Mouse (Mus musculus) lung, adult 18-20 months (tissue): ENCODE data around the gene Dip2a.

Experiments
- DNase-seq, 2 experiments: peaks; one replicate each; pipeline ENCODE4 v3.0.0; 2022; ENCODE audit warnings: mixed read lengths in 2 of 2

The Dip2a gene

DNA sequence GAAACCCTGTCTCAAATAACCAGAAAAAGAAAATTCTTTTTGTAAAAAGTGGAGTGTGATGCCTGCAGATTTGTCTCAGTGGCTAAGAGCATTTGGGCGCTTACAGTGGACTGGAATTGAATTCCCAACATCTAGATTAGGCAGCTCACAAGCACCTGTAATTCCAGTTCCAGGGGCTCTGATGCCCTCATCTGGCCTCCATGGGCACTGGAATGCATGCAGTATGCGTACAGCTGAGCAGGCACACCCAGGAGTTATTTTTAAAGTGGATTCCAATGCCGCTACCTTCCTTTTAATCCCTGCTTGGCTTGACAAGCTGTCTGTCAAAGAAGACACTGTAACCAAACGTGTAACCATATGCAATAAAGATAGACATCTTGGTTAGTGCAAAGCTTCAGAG lies 105.7 kb downstream of the Dip2a start:
- DNase-seq = peak; percentile 48 to 50

DNA sequence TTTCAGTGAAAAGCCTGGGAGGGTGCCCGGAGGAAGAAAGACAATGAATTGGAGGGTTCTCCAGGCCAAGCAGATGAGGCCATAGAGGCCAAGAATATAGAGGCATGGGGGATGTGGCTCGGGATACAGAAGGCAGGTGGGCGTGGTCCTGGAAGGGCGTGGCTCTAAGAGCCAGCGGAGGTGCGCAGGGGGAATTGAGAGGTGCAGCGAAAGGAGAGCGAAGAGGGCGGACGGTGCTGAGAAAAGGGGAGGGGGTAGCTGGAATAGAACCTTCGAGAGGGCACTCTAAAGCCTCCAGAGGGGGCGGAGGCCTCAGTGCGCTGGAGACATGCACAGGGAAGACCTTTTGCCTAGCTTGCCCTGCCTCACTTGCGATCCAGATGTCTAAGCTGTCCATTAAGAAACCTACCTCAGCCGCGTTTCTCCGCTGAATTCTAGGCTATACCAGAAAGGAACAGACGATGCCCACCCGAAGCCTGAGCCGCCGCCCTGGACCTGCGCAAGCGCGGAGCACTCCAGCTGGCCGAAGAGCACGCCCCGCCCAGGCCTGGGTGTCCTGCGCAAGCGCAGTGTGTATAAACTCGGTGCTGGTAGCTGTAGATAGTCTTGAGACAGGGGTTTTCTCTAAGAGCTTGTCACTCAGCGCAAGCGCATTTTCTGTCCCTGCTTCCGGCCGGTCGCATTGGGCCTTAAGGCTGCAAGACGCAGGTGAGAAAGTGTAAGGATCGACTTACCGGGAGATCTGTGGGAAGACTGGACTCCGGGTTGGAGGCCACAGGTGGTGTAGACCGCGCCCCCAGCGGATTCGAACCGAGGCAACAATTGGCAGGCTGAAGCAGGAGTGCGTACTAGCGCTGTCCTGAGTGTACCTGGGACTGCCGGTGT lies 107.5 kb downstream of the Dip2a start, which contains the start of gene Prmt2:
Gene Prmt2, minus strand, starts transcription at position 525 of the 885 bp plus-strand sequence.
- DNase-seq = peak; percentile 92 to 95

DNA sequence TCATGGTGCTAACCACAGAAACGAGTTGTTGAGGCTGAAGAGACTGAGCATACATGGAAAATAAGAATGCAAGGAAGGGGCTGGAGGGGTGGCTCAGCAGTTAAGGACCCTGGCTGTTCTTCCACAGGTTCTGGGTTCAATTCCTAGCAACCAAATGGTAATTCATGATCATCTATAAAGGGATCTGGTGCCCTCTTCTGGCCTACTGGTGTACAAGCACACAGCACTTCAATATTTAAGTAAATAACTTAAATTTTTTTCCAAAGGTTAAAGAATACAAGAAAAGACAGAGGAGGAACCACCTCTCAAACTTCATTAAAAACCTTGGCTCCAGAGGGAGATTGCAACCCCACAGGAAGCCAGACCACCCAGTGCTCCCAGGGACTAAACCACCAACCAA lies 115.5 kb downstream of the Dip2a start:
- no peak for DNase-seq

DNA sequence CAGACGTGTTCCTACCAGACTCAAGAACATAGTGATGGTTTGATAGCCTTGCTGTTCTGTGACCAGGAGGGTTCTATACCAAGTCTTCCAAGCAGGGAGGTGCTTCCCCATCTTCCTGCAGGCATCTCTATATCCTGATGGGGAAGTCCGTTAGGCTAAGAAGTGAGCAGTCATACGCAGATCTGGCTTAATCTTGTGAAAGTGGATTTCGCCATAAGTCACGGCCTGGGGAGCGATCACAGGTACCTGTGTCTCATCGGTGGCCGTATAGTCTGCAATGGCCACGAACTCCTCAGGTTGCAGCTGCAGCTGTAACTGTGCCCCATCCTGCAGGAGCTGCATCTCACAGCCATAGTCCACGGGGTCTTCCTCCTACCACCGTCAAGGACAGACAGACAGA lies 119.1 kb downstream of the Dip2a start:
- no peak for DNase-seq

DNA sequence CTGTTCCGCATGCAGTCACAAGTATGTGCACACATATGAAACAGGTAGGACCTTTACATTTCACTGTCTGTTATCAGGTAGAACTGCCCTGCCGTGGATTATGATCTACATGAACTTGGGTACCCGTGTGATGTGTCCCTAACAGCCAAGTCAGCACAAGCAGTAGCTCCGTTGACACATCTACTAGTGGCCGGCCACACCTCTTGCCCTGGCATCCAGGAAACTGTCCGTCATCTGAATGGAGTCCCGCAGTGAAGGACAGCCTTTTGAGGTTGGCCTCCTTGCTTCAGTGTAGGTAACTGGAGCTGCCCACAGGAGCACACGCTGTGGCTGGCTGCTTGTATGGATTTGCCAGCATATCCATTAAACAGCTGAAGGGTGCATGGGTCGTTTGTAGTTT lies 126.9 kb downstream of the Dip2a start:
- peak in 1 of 2 experiments; percentile 13 for DNase-seq

DNA sequence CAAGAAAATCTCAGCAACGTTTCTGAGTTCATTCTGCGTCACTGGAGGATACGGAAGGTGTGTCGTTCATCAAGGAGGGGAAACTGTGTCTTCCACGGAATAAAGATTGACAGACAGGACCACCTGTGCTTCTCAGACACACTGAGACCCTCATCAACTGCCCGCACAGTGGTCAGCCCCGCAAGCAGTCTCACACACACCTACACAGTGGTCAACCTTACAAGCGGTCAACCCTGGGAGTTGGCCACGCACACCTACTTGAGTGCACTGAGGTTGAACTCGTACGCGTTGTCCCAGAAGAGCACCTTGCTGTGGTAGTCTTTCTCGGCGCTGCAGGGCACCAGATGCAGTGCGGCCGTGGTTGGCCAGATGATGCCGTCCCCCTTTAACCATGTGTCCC lies 128.0 kb downstream of the Dip2a start:
- DNase-seq = no peak

- no peak for DNase-seq
Measured at GRCm38 (mm10) chr10:76214161-76214560, 130.9 kb downstream of the Dip2a start.

GRCm38 (mm10) chr10:76212121-76212520 lies 133.0 kb downstream of the Dip2a start:
- no peak for DNase-seq

DNA sequence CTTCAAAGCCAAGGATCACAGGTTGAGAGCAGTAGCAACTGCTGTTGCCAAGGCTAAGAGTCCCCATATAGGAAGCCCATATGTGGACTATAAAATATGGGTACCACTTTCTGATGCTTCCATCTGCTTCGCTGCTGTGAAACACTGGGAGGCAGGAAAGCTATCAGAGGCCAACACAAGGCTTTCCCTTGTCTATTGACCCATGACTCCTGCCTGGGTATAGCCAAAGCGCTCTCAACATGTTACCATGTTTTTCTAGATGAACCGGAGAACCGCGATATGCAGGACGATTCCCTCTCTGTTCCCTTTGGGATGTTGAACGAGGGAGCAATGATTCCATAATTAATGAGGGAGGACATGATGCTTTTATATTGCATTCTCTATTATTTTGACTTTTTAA lies 134.3 kb downstream of the Dip2a start:
- no peak for DNase-seq
